Mouse (Mus musculus) hindbrain, embryonic 16.5 days (tissue): ENCODE data around the gene Prr23a1. TPM values are rescaled to one million over a fixed set of nuclear protein-coding genes. Genes with fewer than 3 reads are reported as not detected.
A peak's percentile ranks its signal among the peaks of the same experiment; 100 is the strongest.

ENCODE experiments used
- ATAC-seq: fragments of 200-750 bp; cut with Nextera tagmentation; 2 replicates; pipeline ENCODE4 v1.8.0; 2017; ENCODE audit warnings: moderate TSS enrichment, moderate library complexity
- H3K27ac ChIP-seq: fragments of 300-500 bp; sonication (generic); 2 replicates; pipeline ENCODE4 v1.5.1; 2014; ENCODE audit warnings: low read depth, mild to moderate bottlenecking, control low read depth, low read length, moderate library complexity
- H3K27me3 ChIP-seq: fragments of 300-500 bp; sonication (generic); replicated peaks from 2 replicates; pipeline ENCODE4 v1.6.1; 2014; ENCODE audit warnings: low read length; ENCODE audit not compliant: control insufficient read depth, insufficient read depth
- H3K36me3 ChIP-seq: fragments of 300-500 bp; sonication (generic); 2 replicates; pipeline ENCODE4 v1.6.1; 2014; ENCODE audit warnings: mild to moderate bottlenecking, low read length, moderate library complexity, mixed read lengths; ENCODE audit not compliant: control insufficient read depth, insufficient read depth
- H3K4me1 ChIP-seq: fragments of 300-500 bp; sonication (generic); 2 replicates; pipeline ENCODE4 v1.6.1; 2014; ENCODE audit warnings: low read depth, low read length; ENCODE audit not compliant: control insufficient read depth, insufficient read depth
- H3K4me2 ChIP-seq: fragments of 300-500 bp; sonication (generic); 2 replicates; pipeline ENCODE4 v1.6.1; 2014; ENCODE audit warnings: mild to moderate bottlenecking, low read length, control low read depth, moderate library complexity
- H3K4me3 ChIP-seq: fragments of 300-500 bp; sonication (generic); 2 replicates; pipeline ENCODE4 v1.5.1; 2014; ENCODE audit warnings: mild to moderate bottlenecking, low read length, control low read depth, moderate library complexity
- H3K9ac ChIP-seq: fragments of 300-500 bp; sonication (generic); 2 replicates; pipeline ENCODE4 v1.6.1; 2014; ENCODE audit warnings: low read depth, mild to moderate bottlenecking, control low read depth, low read length, moderate library complexity
- H3K9me3 ChIP-seq: fragments of 300-500 bp; sonication (generic); 2 replicates; pipeline ENCODE4 v1.6.1; 2014; ENCODE audit warnings: mild to moderate bottlenecking, low read length, moderate library complexity; ENCODE audit not compliant: control insufficient read depth
- WGBS: fragments of 180-500 bp; shearing (Covaris S2); extraction: QIAGEN DNeasy Blood & Tissue Kit; methylation state at CpG from one replicate; pipeline ENCODE4 v1.1.7; 2014; 5-methylcytosine and 5-hydroxymethylcytosine counted together
- polyA plus RNA-seq: library from polyadenylated mRNA; unstranded; fragments of >200 nt; fragmentation: Nextera tagmentation; extraction: Ambion mirVana; gene quantifications from 2 replicates; pipeline ENCODE4 v1.2.1, GENCODE M21; 2015

Prr23a1 gene
- polyA plus RNA-seq, 1 experiment from 2014 or later: 0.18 TPM

DNA sequence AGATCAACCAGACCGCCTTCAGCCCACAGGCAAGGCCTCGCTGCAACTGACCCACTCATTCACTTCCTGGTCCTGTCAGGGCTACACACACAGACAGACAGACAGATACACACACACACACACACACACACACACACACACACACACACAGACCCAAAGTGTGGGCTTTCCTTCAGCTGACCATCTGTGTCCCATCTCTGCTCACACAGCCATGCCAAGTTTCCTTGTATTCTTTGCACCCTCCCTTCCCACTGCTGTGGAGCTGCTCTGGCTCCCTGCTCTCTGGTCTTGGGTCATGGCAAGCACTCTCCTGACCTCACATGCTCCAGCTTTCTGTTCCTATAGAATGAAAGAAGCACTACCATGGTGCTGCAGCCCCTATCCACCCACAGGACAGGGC lies 22.8 kb upstream of the Prr23a1 start:
- Histone ChIP-seq H3K4me3 (no peak overlapping the region), H3K9ac (no peak overlapping the region), H3K27ac (no peak overlapping the region), H3K36me3 (no peaks in the 10 kb centered on the region), H3K4me1 (no peaks in the 10 kb centered on the region), H3K4me2 (no peak overlapping the region), H3K9me3 (peaks cover 5% of the 10 kb centered on the region; the same call in 1 of the 2 replicates), H3K27me3 (no peaks in the 10 kb centered on the region)
- WGBS: 88% methylated on average over 2 of the region's 2 CpGs
- no peak for ATAC-seq

DNA sequence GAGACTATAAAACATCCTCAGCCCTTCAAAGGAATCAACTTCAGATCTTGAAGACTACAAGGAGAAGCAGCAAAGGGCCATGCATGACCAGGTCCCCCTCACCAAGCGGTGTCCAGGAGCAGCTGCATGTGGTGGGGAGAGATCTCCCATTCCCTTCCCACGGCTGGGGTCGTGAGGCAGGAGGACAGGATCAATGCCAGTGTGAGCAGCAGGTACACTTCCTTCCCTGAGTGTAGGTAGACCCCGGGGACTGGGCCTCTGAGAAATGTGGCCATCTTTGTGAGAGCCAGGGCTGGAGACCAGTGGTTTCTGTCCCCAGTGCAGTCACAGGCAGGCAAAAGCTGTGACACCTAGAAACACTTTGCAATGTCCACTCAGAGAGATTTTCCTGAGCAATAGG lies 21.8 kb upstream of the Prr23a1 start:
- WGBS: 88% methylated on average over 4 of the region's 4 CpGs
- ATAC-seq: no peak
- no peak overlapping the region for H3K4me2 ChIP-seq
- H3K4me1 ChIP-seq: no peaks in the 10 kb centered on the region
- peaks cover 5% of the 10 kb centered on the region; the same call in 1 of the 2 replicates for H3K9me3 ChIP-seq
- no peaks in the 10 kb centered on the region for H3K36me3 ChIP-seq
- no peak overlapping the region for H3K27ac ChIP-seq
- H3K4me3 ChIP-seq: no peak overlapping the region
- H3K27me3 ChIP-seq: no peaks in the 10 kb centered on the region
- no peak overlapping the region for H3K9ac ChIP-seq

DNA sequence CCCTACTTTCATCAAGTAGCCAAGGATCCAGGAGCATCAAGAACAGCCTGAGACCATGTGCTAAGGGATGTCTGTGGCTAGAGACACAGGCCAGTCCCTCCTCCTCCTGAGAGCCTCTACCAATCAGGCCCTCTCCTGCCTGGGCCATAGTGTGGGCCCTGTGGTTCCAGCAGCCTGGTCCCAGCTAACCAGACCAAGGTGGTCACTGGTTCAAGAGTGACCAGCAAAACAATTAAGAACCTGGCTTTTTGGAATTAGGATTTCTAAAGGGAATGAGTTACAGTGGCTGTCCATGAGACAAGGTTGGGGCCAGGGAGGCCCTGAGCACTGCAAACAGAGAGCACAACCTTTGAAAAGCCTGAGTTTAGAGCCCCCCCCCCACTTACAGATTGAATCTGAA lies 21.2 kb upstream of the Prr23a1 start:
- no peaks in the 10 kb centered on the region for H3K27me3 ChIP-seq
- no peak for ATAC-seq
- H3K36me3 ChIP-seq: no peaks in the 10 kb centered on the region
- no peak overlapping the region for H3K4me3 ChIP-seq
- H3K9ac ChIP-seq: no peak overlapping the region
- no peak overlapping the region for H3K27ac ChIP-seq
- peaks cover 5% of the 10 kb centered on the region; the same call in 1 of the 2 replicates for H3K9me3 ChIP-seq
- no peaks in the 10 kb centered on the region for H3K4me1 ChIP-seq
- H3K4me2 ChIP-seq: no peak overlapping the region

- Histone ChIP-seq H3K4me2 (no peak overlapping the region), H3K4me1 (no peaks in the 10 kb centered on the region), H3K36me3 (no peaks in the 10 kb centered on the region), H3K27me3 (no peaks in the 10 kb centered on the region), H3K27ac (no peak overlapping the region), H3K9ac (no peak overlapping the region), H3K9me3 (peaks cover 5% of the 10 kb centered on the region; the same call in 1 of the 2 replicates), H3K4me3 (no peak overlapping the region)
- no peak for ATAC-seq
- 87% methylated on average over 7 of the region's 7 CpGs for WGBS
Measured at GRCm38 (mm10) chr9:98823805-98824204, 18.5 kb upstream of the Prr23a1 start.

- Histone ChIP-seq H3K4me2 (no peak overlapping the region), H3K4me1 (no peaks in the 10 kb centered on the region), H3K9ac (no peak overlapping the region), H3K36me3 (no peaks in the 10 kb centered on the region), H3K27me3 (no peaks in the 10 kb centered on the region), H3K9me3 (no peaks in the 10 kb centered on the region), H3K4me3 (no peak overlapping the region), H3K27ac (no peak overlapping the region)
- no peak for ATAC-seq
- 64% methylated on average over 5 of the region's 5 CpGs for WGBS
Measured at GRCm38 (mm10) chr9:98829508-98829907, 12.8 kb upstream of the Prr23a1 start.

DNA sequence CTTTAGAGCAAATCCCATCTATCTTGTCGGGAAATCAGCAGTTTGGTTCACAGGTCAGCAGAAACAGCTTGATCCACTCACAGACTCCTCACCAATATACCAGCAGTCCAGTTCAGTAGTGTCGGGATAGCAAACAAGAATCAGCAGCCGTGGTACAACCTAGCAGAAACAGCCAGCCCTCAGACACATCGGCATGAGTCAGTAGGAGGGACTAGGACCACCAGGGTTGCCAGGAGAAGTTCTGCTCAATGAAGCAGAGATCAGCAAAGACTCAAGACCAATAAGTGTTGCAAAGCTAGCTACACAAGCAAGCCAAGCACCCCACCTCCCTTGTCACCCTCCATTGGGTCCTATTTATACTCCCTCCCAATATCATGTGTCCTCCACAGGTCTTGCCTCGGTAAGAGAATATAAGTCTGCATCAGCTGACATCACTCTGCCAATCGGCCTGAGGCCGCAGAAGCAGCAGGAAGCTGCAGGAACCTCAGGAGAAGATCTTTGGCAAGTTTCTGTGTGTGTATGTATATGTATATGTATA lies 4.7 kb upstream of the Prr23a1 start:
- Histone ChIP-seq H3K4me1 (no peaks in the 10 kb centered on the region), H3K27me3 (no peaks in the 10 kb centered on the region), H3K9ac (no peak overlapping the region), H3K4me2 (no peak overlapping the region), H3K27ac (no peak overlapping the region), H3K4me3 (no peak overlapping the region), H3K36me3 (no peaks in the 10 kb centered on the region), H3K9me3 (peaks cover 5% of the 10 kb centered on the region)
- no peak for ATAC-seq
- WGBS: 79% methylated on average over 7 of the region's 7 CpGs

GRCm38 (mm10) chr9:98856210-98856609 lies 13.9 kb downstream of the Prr23a1 start, which contains the start of gene Prr23a2:
Gene Prr23a2 (plus strand): TSS chr9:98856494.
- WGBS: 71% methylated on average over 18 of the region's 18 CpGs
- Histone ChIP-seq H3K4me2 (no peak within 1 kb of the TSS), H3K36me3 (no peaks in the 10 kb centered on the region), H3K9ac (no peak within 1 kb of the TSS), H3K27me3 (no peaks in the 10 kb centered on the region), H3K27ac (no peak within 1 kb of the TSS), H3K4me3 (no peak within 1 kb of the TSS), H3K4me1 (no peaks in the 10 kb centered on the region), H3K9me3 (no peaks in the 10 kb centered on the region)
- ATAC-seq: no peak

DNA sequence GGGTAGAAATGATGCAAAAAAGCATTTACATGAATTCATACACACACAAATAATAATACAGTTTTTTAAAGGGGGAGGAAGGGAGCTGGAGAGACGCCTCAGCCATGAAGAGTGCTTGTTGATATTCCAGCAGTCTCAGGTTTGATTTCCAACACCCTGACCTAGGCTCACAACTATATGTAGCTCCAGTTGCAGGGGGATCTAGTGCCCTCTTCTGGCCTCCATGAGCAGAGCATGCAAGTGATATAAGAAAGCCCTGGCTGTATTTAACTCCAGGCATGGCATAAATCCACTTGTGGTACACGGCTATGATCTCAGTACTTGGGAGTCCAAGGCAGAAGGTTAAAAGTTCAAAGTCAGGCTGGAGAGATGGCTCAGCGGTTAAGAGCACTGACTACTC lies 21.2 kb downstream of the Prr23a1 start:
- H3K4me3 ChIP-seq: no peak overlapping the region
- no peak for ATAC-seq
- peaks cover 3% of the 10 kb centered on the region; the same call in 1 of the 2 replicates for H3K9me3 ChIP-seq
- H3K4me1 ChIP-seq: no peaks in the 10 kb centered on the region
- no peak overlapping the region for H3K4me2 ChIP-seq
- no peak overlapping the region for H3K9ac ChIP-seq
- H3K36me3 ChIP-seq: no peaks in the 10 kb centered on the region
- H3K27ac ChIP-seq: no peak overlapping the region
- H3K27me3 ChIP-seq: no peaks in the 10 kb centered on the region
- WGBS: 76% methylated on average over 3 of the region's 3 CpGs

DNA sequence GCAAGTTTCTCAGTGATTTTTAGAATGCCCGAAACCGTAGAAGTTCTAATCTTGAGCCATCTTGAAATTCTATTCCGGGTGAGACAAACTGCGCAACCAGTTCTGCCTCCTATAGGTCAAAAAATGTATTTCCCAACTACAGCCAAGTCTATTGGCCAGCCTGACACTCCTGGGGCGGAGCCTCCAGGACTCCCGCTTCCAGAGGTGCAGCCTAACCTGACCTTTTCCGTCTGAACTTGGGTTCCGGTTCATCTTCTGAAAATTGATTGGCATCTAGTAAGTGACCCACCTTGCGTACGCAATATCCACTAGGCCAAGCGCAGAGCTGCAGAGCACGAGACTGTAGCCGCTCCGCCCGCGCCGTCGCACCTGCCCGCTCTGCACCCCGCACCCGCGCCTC lies 22.3 kb downstream of the Prr23a1 start, which contains the start of gene Prr23a3:
TSS of gene Prr23a3 (plus strand) at position 197 of the 400 bp plus-strand sequence.
- no peaks in the 10 kb centered on the region for H3K4me1 ChIP-seq
- H3K4me2 ChIP-seq: 0 out of 2 replicates have a peak within 1 kb of the TSS, but pooled peaks have one; percentile 5
- H3K27ac ChIP-seq: no peak within 1 kb of the TSS
- ATAC-seq: no peak
- no peak within 1 kb of the TSS for H3K4me3 ChIP-seq
- no peak within 1 kb of the TSS for H3K9ac ChIP-seq
- no peaks in the 10 kb centered on the region for H3K36me3 ChIP-seq
- peaks cover 3% of the 10 kb centered on the region; the same call in 1 of the 2 replicates for H3K9me3 ChIP-seq
- WGBS: 58% methylated on average over 22 of the region's 22 CpGs
- no peaks in the 10 kb centered on the region for H3K27me3 ChIP-seq
